ENCODE assay signal across 10 mouse cellular contexts in genomic region chr16:77636497-77636896, GRCm38 (mm10). TPM values are rescaled to one million over a fixed set of nuclear protein-coding genes. Genes with fewer than 3 reads are reported as not detected.
DNase-seq lines count a peak whose midpoint lies in the region; ATAC-seq and TF ChIP-seq lines count a peak whose summit lies in the region.
"Had no signal": no experiment of that assay in that cellular context is flagged by ENCODE, and none has a peak within 500 bp of the region (broad histone marks: within the 10 kb centered on the region; RNA-seq: fewer than 3 reads in every experiment).

No protein-coding gene starts in this region.

- DNase-seq in gastrocnemius, adult 2 months, result no peak
- DNase-seq in gastrocnemius, adult 18-20 months (ENCODE audit: low spot score), result no peak
- peak; percentile 6 for DNase-seq in lung, postnatal 10 days
- no peak for DNase-seq in lung, postnatal 25 days (ENCODE audit: low spot score)
- no peak for DNase-seq in liver, embryonic 11.5 days (ENCODE audit: low spot score)
- no peak for DNase-seq in ovary, postnatal 10 days (ENCODE audit: low spot score)
- DNase-seq: adrenal gland, postnatal 14 days had no signal

- H3K4me3 ChIP-seq in gastrocnemius, adult 2 months, result no peak overlapping the region
- H3K4me3 ChIP-seq in intestine, embryonic 16.5 days (ENCODE audit: low read length), result no peak overlapping the region
- no peak overlapping the region for H3K4me3 ChIP-seq in stomach, embryonic 14.5 days (ENCODE audit: low read depth, low read length)
- no peak overlapping the region for H3K4me3 ChIP-seq in liver, embryonic 11.5 days (ENCODE audit: low read depth, low read length)

- H3K36me3 ChIP-seq in intestine, embryonic 16.5 days (ENCODE audit: control insufficient read depth, insufficient read depth, low read length), result no peaks in the 10 kb centered on the region
- H3K36me3 ChIP-seq in stomach, embryonic 14.5 days (ENCODE audit: control insufficient read depth, insufficient read depth, low read length), result no peaks in the 10 kb centered on the region
- no peaks in the 10 kb centered on the region for H3K36me3 ChIP-seq in liver, embryonic 11.5 days (ENCODE audit: control insufficient read depth, insufficient read depth, low read length)

- no peaks in the 10 kb centered on the region for H3K4me1 ChIP-seq in intestine, embryonic 16.5 days (ENCODE audit: control insufficient read depth, insufficient read depth, low read length)
- H3K4me1 ChIP-seq in stomach, embryonic 14.5 days (ENCODE audit: control insufficient read depth, insufficient read depth, low read length), result 0 out of 2 replicates have a peak, but pooled peaks cover 6% of the 10 kb centered on the region
- no peaks in the 10 kb centered on the region for H3K4me1 ChIP-seq in liver, embryonic 11.5 days (replicated peaks; ENCODE audit: control insufficient read depth, insufficient read depth, low read length)

- peak; percentile 52; the same call in 1 of the 2 replicates for ATAC-seq in intestine, embryonic 16.5 days
- ATAC-seq in stomach, embryonic 14.5 days (ENCODE audit: insufficient number of reproducible peaks, insufficient read depth, low FRiP score, low read depth), result peak; percentile 76; the same call in 1 of the 2 replicates
- no peak for ATAC-seq in liver, embryonic 11.5 days (replicated peaks; ENCODE audit: low FRiP score)

- H3K9me3 ChIP-seq in intestine, embryonic 16.5 days (ENCODE audit: control insufficient read depth, low read length), result no peaks in the 10 kb centered on the region
- no peaks in the 10 kb centered on the region for H3K9me3 ChIP-seq in stomach, embryonic 14.5 days (ENCODE audit: control insufficient read depth, low read depth, low read length)
- H3K9me3 ChIP-seq in liver, embryonic 11.5 days (ENCODE audit: control insufficient read depth, low read length), result no peaks in the 10 kb centered on the region

- no peak overlapping the region for H3K4me2 ChIP-seq in intestine, embryonic 16.5 days (ENCODE audit: low read depth, low read length)
- H3K4me2 ChIP-seq in stomach, embryonic 14.5 days (replicated peaks; ENCODE audit: low read depth, low read length), result no peak overlapping the region; the same call in 1 of the 2 replicates
- no peak overlapping the region for H3K4me2 ChIP-seq in liver, embryonic 11.5 days

- no peak overlapping the region for H3K9ac ChIP-seq in intestine, embryonic 16.5 days (ENCODE audit: low read depth, low read length)
- H3K9ac ChIP-seq in stomach, embryonic 14.5 days (replicated peaks; ENCODE audit: low read depth, low read length), result no peak overlapping the region
- no peak overlapping the region for H3K9ac ChIP-seq in liver, embryonic 11.5 days (ENCODE audit: low read depth, low read length)

- intact Hi-C loops in gastrocnemius, adult 2 months (cut with DNase I), result no loop called here

- TF ChIP-seq CTCF in gastrocnemius, adult 2 months (IDR thresholded peaks at IDR 0.05), result no peak

- 29% methylated on average over 6 of the region's 6 CpGs for WGBS in intestine, embryonic 16.5 days
- WGBS in stomach, embryonic 14.5 days, result 15% methylated on average over 6 of the region's 6 CpGs
- WGBS in liver, embryonic 11.5 days, result 59% methylated on average over 6 of the region's 6 CpGs

- H3K27ac ChIP-seq in gastrocnemius, adult 2 months, result peak overlapping the region; percentile 10; the same call in 1 of the 2 replicates
- no peak overlapping the region for H3K27ac ChIP-seq in intestine, embryonic 16.5 days (ENCODE audit: low read length)
- peak overlapping the region; percentile 72 for H3K27ac ChIP-seq in stomach, embryonic 14.5 days (ENCODE audit: low read length)
- no peak overlapping the region for H3K27ac ChIP-seq in liver, embryonic 11.5 days (ENCODE audit: low read depth, low read length)

- no peaks in the 10 kb centered on the region for H3K27me3 ChIP-seq in intestine, embryonic 16.5 days (replicated peaks; ENCODE audit: control insufficient read depth, insufficient read depth, low read length)
- H3K27me3 ChIP-seq in stomach, embryonic 14.5 days (ENCODE audit: control insufficient read depth, insufficient read depth, low read length), result no peaks in the 10 kb centered on the region
- no peaks in the 10 kb centered on the region for H3K27me3 ChIP-seq in liver, embryonic 11.5 days (replicated peaks; ENCODE audit: control insufficient read depth, insufficient read depth, low read length)

RNA-seq across cellular contexts. Expression of gene Gm11146, which starts 34.6 kb away (rescaled TPM):
- total RNA-seq in gastrocnemius, adult 2 months (2021), result not detected
- not detected for total RNA-seq in gastrocnemius, adult 18-20 months (2021)
- polyA plus RNA-seq in intestine, embryonic 16.5 days (2015; fragmentation: Nextera tagmentation; extraction: Ambion mirVana), result not detected in 2 replicates
- polyA plus RNA-seq in stomach, embryonic 14.5 days (2014; fragmentation: Nextera tagmentation; extraction: Ambion mirVana), result not detected in 2 replicates
- polyA plus RNA-seq in liver, embryonic 11.5 days (2014; fragmentation: Nextera tagmentation; extraction: Ambion mirVana), result not detected in 2 replicates
- total RNA-seq: adrenal gland, postnatal 14 days; left cerebral cortex, postnatal 25 days had no signal

Comparison
In these comparisons a context has a peak if more than half of its experiments do, and no peak if none do; other contexts are left out.
1. H3K27ac ChIP-seq: peak in gastrocnemius, adult 2 months (single experiment) and stomach, embryonic 14.5 days (single experiment); none in intestine, embryonic 16.5 days (single experiment) and liver, embryonic 11.5 days (single experiment).